Mouse (Mus musculus): ENCODE data around the gene Aurka.

Aurka gene

GRCm38 (mm10) chr2:172381341-172381740 lies 11.0 kb upstream of the Aurka start:
- no peak for DNase-seq

GRCm38 (mm10) chr2:172380513-172380912 lies 10.2 kb upstream of the Aurka start:
- no peak for DNase-seq

DNA sequence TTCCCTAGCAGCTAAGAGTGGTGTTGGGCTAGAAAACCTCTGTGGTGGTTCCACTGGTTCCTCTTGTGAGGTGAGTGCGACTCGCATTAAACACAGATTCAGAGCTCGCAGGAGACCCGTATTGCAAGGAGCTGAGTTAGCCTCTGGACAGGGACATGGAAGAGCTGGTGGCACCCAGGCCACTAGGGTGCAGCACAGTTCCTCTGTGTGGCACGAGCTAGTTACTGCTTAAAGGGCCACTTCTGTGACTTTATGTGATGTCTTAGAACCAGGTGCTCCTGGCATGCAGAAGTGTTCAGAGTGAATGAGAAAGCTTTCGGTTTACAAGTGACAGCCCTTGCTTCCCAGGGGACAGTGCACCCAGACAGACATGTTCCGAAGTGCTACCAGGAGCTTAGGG lies 8.0 kb upstream of the Aurka start:
- DNase-seq = peak in 1 of 2 experiments; percentile 19

- no peak for DNase-seq
Measured at GRCm38 (mm10) chr2:172376999-172377515, 6.7 kb upstream of the Aurka start.

GRCm38 (mm10) chr2:172376551-172376950 lies 6.2 kb upstream of the Aurka start:
- no peak for DNase-seq

- no peak for DNase-seq
Measured at GRCm38 (mm10) chr2:172371258-172371657, 923 bp upstream of the Aurka start.

DNA sequence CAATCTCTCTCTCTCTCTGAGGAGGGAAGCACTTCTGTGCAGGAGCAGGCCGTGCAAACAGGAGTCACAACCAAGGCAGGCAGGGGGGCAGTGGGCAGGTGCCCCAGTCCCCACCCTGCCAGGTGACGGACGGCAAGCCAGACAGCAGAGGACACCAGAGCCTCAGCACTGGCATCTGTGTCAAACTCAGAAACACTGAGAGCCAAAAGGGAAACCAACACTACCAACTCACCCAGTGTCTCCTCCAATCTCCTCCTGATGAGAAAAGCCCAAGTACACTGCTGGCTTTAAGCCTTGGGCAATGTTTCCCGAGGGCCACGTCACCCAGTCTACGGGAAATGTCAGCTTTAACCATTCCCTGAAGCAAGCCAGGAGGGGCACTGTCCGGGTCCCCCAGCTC lies 7.2 kb downstream of the Aurka start:
- no peak for DNase-seq

GRCm38 (mm10) chr2:172355833-172356232 lies 14.5 kb downstream of the Aurka start:
- DNase-seq = no peak

- DNase-seq = no peak
Measured at GRCm38 (mm10) chr2:172354761-172355160, 15.6 kb downstream of the Aurka start.

- DNase-seq = no peak
Measured at GRCm38 (mm10) chr2:172353218-172353617, 17.1 kb downstream of the Aurka start.

DNA sequence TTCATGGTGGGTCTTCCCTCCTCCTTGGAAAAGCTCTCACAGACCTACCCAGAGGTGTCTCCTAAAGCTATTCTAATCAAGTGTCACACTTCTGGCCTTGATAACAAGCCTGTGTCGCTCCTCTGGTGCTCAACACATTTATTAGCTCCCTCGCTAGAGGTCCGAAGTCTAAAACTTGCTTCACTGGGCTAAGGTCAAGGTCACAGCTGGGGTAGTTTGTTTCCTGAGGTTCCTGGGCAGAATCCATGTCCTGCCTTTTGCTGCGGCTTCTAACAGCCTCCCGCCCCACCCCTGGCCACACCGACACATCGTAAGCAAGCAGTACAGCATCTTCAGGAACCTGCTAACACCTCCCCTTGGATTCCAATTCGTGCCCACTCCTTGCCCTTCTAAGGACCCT lies 19.6 kb downstream of the Aurka start:
- no peak for DNase-seq

DNA sequence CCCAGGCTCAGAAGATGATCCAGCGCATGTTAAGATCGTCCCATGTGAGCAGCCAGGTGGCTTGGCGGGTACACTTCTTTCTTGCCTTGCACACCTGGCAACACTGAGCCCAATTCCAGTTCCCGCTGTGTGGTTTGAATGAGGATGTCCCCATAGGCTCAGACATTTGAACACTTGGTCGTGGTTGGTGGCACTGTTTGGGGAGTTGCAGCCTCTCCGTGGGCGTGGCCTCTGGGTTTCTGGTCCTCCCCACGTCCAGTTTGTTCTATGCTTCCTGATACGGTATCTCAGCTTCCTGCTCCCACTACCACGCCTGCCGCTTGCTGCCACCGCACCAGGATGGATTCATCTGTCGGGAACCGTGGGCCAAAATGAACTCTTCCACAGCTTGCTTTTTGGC lies 20.6 kb downstream of the Aurka start:
- no peak for DNase-seq

GRCm38 (mm10) chr2:172348297-172348950 lies 21.9 kb downstream of the Aurka start:
- DNase-seq = no peak

DNA sequence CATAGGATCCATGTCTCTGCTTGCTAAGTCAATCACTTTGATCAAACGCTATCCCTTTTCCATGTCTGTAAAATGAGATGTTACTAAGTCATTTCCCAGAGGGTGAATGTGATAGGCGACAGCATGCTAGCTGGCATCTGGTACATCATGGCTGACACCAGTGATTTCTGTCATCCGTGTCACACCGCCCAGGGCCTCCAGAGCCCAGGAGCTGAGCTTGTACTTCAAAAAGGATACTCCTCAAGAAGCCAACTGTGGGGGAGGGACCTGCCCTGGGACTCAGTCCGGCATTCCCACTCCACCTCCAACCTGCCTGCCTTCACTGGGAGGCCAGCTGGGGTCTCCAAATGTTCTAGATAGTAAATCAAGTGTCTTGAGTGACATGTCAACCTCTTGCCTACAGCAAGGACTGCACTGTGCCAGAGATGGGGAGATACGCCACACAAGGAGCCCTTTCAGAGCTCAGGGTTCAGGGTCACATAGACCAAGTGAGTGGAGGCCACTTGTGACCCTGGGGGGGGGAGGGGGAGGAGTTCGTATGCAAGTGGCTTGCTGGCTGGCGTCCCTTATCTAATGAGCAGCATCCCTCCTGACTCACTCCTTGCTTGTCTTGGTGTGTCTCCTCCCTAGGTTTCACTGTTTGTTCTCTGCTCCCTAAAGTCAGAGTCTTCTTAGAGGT lies 23.3 kb downstream of the Aurka start:
- no peak for DNase-seq

GRCm38 (mm10) chr2:172346034-172346929 lies 24.1 kb downstream of the Aurka start:
- peak; percentile 52 to 68 for DNase-seq

- DNase-seq = peak; percentile 91 to 97
Measured at GRCm38 (mm10) chr2:172345258-172345738, 25.0 kb downstream of the Aurka start, which contains the start of gene Fam210b. TSS of gene Fam210b (plus strand) at chr2:172345565.

DNA sequence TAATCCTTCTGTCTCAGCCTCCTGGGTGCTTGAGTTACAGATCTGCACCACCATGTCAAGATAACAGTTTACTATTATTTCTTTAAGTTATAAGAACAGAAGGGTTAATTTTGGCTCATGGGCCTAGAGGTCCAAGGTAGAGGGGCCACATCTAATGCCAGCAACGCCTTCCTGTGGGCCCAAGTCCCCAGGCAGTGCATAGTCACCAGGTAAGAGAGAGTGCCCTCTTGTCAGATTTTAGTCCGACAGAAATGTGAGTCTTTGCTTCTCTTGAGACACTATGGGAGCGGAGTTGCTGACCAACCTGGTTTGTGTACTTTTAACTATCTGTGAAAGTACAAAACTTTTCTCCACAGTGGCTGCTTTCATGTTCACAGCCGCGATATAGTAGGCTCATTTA lies 25.7 kb downstream of the Aurka start:
- DNase-seq = no peak

GRCm38 (mm10) chr2:172343751-172344150 lies 26.6 kb downstream of the Aurka start:
- DNase-seq = no peak

GRCm38 (mm10) chr2:172341606-172342005 lies 28.7 kb downstream of the Aurka start:
- no peak for DNase-seq

DNA sequence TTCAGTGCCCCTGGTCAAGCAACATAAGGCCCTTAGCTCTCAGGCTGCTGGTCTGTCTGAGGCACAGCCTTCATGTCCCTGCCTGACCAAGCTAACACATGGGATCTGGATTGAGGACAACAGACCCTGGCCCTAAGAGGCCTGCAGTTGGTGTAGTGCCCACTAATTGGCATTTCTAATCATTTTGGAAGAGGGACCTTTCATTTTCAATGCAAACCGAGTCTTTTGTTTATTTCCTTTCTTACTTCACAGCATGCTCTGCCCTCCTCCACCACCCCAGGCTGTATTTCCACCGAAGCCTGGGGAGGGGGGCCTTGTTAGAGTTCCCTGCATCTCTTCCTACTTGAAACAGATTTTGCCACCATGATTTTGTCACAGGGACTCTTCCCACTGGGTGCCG lies 29.4 kb downstream of the Aurka start:
- no peak for DNase-seq

- DNase-seq = no peak
Measured at GRCm38 (mm10) chr2:172338206-172338942, 32.0 kb downstream of the Aurka start.

DNA sequence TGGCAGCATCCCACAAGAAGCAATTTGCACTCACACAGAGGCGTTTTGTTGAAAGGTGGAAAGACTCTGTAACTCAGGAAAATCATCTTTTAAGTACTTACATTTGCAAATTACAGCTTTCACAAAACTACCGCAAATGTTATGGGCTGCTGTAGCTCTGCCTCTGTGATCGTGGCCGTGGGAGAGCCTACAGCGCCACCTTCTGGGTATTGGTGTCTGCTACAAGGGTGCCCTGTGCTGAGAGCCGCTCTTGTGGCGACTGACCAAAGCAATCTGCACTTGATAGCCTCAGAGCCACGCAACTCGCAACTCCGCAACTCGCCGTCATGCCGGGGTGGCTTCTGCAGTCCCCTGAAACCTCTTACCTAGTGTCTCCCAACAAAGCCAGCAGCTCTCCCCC lies 41.2 kb downstream of the Aurka start:
- DNase-seq = peak; percentile 66 to 77

Measured in cerebellum, postnatal 25 days (tissue).